Mouse (Mus musculus) kidney, adult 18-20 months (tissue): ENCODE results near the gene Rpl41.
A peak's percentile ranks its signal among the peaks of the same experiment; 100 is the strongest.
"Not testable (repeated sequence)": the region's sequence is repeated elsewhere in the genome, so short reads cannot be mapped to it uniquely, and the experiment has no call there.

Source experiments
- DNase-seq: peaks from one replicate; pipeline ENCODE4 v3.0.0; 2021

Gene Rpl41

DNA sequence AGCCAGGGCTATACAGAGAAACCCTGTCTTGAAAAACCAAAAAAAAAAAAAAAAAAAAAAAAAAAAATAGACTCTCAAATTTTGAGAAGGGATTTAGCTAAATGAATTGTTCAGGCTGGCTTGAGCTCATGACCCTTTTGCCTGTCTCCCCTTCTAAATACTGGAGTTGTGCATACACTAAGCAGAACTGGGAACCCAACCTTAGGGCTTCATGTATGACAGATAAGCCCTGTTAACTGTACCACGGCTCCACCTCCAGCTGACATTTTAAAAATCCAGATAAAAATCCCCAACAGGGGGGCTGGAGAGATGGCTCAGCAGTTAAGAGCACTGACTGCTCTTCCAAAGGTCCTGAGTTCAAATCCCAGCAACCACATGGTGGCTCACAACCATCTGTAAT lies 6.5 kb upstream of the Rpl41 start:
- DNase-seq: not testable (repeated sequence)

DNA sequence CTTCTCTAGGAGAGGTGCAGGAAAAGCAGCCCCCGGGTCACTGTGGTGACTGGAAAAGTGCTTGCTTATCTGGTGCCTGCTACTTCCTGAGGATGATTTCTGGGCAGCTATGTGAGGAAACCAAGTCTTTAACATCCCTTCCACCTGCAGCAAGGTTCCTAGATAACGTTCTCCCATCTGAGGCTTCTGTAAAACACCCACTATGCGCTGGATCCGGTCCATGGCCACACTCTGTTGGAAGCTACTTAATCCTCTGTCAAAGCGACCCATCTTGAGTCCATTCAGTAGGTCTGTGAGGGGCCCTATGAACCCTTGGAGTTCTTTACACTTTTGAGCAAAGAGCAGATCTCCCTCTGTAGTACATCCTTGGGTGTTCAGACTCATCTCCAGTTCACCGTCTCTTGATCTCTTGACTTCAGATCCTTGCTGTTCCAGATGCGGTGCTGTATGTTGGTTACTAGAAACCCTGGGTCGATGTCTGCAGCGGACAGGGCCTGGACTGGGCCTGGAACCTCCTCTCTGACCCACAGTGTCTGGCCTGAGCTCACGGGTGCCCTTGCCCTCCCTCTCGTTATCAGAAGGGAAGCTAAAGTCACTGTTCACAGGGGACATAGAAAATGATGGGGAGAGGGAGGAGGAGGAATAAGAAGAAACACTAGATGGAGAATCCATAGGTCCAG lies 1.2 kb upstream of the Rpl41 start:
- DNase-seq: not testable (repeated sequence)

DNA sequence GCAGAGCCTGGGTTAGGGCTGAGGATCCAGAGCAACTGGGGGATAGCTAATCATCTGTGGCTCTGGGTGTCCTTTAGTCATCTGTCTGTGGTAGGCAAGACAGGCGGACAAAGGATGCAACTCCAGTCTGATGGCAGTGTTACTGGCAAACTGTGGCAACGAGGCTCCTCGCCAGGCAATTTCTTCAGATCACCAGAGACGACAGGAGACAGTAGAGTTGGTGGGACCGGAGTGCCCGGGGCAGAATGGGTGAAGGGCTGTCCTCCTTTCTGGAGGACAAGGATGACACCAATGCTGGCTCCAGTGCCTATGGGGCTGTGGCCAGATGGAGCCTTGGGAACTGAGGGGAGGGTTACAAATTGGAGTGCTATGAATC lies 565 bp upstream of the Rpl41 start:
- not testable (repeated sequence) for DNase-seq

DNA sequence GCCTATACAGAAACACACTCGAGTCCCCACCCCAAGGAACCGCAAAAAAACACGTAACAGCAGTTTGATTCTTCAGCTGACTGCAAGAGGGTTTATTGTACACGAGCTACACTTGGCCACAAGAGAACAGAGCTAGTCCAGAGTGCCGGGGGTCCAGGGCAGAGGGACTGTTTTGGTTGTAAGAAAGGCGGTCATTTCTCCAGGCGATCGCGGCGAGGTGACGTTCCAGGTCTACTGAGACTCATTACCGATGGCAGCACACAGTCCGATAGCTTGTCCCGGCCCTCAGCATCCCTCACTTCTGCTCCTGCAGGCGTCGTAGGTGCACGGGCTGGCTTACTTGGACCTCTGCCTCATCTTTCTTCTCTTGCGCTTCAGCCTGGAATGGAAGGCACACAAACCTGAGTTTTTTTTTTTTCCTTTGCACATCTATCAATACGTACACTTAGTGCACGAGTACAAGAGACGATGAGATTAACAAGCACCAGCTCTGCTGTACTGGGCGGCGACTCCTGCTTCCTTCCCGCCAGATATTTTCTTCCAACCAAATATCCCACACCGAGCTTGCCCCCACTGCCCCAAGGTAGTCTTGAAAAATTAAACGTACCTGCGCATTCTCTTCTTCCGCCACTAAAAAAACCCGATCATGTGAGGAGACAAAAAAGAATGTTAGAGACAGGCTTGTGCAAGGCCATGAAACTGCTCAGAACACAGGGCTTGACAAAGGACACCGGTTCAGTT lies 884 bp downstream of the Rpl41 start:
- DNase-seq: not testable (repeated sequence)

DNA sequence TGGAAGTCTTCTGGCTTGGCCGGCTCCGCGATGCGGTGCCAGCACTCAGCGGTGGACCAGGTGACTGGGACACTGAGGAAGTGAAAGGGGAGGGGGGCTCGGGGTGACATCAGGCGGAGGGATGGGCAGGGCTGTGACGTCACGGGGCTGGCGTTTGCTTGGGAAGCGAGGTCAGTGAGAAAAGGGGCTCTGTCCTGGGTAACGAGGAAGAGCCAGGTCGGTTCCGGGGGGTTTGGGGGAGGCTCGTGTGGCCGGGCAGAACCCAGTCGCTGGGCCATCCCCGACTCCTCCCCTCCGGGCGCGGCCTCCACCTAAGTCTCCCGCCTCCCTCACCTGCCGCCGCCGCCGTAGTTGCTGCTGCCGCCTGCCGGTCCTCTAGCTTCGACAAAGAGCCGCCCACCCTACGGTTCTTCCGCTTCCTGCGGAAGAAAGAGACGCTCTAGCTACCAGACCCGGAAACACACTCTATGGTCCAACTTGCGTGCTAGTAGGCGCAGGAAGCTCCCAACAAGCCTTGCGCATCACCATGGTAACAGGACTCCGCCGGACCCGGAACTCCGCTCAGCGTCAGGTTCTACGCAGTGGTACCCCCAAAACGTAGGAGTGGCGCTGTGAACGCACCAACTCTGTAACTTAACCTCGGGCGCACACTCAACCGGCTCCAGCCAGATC lies 1.6 kb downstream of the Rpl41 start, which contains the start of gene Zc3h10:
Gene Zc3h10, minus strand, starts transcription at position 414 of the 672 bp plus-strand sequence.
- DNase-seq: peak; percentile 93

DNA sequence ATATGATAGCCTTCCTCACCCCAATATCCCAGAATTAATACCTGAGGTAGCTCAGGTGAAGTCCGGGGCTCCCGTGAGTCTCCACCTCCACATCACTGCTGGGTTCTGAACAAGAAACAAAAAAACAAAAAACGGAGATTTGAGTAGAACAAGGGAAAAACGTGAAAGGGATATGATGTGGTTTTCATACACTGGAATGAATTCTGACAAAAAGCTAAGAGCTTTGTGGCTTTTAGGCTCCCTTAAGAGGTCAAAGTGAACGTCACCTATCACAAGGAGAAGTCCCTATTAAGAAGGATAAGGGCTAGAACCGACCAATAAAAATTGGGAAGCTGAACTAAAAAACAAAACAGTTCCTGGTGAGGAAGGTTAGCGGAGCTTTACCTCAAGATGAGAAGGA lies 2.3 kb downstream of the Rpl41 start:
- DNase-seq: no peak

DNA sequence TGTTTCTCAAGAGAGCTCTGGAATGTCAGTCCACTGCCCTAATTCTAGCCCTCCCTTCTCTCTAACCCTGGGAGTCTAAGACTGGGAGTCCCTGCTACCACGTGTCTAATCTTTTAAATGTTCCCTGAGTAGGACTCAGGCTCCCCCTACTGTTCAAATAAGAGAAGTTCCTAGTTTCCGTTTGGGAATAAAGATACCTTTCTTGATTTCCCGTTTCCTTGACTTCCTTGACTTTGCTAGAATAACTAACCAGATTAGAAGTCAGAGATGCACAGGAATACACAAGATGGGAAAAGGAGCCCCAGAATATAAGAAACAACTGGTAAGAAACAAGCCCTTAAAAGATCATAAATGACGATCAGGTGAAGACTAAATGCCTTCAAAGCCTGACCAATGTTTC lies 2.7 kb downstream of the Rpl41 start:
- no peak for DNase-seq

DNA sequence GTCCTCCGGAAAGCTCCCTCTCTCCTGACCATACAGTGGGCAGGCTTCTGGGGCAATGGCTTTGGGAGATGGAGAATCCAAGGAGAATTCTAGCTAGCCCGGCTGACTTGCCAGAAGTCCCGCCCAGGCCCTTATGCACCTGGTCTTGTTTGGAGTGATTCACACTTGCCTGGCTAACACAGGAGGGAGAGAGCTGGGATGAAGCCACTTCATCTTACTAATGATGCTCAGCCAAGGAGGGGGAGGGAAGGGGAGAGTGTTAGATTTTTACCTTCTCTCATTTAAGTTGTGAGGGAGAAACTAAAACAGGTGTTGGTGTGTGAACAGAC lies 3.6 kb downstream of the Rpl41 start:
- no peak for DNase-seq

DNA sequence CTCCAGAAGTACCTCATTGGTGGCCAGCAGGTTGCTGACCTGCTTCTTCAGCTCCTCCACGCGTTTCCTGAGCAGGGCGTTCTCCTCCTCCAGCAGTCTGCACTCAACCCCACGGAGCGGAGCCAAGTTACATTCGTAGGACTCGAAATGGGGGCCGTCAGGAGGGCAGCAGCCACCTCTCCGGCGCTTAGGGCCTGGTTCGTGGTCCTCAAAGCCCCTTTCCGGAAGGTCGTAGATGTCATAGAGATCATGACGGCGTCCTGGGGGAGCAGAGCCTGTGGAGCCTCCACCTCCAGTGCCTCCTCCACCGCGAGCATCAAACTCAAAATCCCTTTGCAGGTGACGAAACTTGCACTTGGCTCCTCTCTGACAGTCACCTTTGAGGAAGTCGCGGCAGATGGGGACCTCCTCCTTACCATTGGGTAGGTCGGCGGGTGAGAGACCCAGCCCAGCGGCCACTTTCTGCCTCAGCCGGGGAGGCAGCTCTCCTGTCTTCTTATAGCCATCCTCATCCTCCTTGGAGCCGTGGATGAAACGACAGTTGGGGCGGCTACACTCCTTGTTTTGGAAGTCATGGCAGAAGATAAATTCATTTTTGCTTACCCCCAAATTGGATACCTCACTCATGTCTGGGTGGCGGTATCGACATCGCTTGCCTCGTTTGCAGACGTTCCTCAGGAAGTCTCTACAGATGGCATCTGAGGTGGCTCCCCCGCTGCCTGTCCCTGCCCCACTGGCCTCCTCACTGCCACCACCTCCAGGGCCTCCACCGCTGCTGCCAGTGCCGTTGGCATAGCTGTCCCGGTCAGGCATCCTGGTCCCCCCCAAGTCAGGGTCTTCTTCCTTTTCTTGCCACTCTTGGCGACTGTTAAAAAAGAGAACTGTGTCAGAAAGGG lies 4.2 kb downstream of the Rpl41 start:
- DNase-seq: no peak

DNA sequence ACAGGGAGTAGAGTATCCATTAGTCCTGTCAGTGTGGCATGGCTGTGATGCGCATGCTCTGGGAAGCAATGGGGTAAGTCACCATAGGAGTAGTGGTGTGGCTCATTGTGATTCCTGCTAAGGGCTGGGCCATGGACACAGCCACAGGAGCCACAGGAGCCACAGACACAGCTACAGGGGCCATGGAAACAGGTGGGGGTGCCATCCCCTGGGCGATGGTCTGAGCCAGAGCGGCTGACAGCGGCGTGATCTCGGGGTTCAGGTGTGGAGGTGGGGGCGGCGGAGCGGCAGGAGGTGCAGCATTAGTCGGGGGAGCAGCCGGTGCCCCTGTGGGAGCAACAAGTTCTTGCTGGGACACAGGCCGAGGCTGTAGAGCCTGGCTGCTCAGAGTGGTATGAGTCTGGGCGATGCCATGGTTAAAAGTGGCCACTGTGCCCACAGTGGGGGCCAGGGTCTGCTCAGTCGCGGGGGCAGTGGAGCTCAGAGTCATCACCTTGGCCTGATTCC lies 4.9 kb downstream of the Rpl41 start:
- DNase-seq: no peak

DNA sequence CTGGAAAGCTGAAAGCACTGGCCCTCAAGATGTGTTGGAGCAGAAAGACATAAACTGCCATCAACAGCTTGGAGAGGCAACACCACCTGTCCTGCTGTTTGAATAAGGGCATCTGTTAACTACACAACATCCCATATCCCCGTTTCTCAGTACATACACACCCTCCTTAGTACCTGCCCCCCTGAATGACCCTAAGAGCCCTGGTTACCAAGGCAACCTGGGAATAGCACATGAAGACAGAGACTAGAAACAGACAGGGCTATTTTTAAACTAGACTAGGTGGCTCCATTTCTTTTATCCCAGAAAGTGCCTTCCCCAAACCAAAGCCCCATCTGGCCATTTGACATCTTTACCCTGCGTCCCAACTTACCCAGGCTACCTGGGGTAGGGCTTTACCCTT lies 6.0 kb downstream of the Rpl41 start:
- DNase-seq: no peak

DNA sequence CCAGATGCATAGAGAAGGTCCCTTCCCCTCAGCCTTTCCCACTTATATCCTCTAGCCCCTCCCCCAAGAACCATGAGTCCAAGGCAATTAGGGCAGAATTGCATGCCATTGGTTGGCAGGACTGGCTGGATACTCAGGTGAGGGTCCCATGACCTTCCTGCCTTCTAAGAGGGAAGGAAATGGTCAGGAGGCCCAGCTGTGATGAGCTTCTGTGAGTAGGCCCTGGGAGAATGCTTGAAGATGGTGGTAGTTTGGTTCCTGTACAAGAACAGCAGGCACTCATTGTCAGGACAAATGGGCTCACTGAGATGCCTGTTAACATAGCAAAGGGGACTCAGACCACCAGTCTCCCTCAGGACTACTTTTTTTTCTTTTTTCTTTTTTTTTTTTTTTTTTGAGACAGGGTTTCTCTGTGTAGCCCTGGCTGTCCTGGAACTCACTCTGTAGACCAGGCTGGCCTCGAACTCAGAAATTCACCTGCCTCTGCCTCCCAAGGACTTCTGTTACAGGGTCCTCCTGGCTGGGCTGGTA lies 10.7 kb downstream of the Rpl41 start:
- no peak for DNase-seq

DNA sequence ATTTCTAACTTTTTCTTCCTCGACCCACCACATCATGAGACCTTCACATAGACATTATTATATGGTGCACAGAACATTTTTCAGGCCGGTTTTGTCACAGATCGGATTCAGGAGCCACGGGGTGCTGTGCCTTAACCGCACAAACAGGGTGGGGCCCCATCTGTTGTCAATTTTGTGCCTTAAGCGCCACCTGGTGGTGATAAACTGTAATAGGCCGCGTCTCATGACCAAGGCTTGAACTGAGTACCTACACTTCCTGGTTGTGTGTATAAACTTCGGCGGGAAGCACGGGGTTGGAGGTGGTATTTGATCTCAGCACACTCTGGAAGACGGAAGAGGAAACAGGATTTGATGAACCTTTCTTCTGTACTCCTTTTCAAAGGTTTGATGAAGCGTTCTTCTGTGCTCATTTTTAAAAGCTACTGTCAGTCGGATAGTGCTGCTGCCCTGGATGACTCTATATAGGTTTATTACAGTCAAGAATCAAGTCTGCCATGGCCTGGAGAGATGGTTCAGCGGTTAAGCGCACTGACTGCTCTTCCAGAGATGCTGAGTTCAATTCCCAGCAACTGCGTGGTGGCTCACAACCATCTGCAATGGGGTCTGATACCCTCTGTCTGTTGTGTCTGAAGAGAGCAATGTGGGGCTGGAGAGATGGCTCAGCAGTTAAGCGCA lies 12.7 kb downstream of the Rpl41 start:
- peak; percentile 92 for DNase-seq

DNA sequence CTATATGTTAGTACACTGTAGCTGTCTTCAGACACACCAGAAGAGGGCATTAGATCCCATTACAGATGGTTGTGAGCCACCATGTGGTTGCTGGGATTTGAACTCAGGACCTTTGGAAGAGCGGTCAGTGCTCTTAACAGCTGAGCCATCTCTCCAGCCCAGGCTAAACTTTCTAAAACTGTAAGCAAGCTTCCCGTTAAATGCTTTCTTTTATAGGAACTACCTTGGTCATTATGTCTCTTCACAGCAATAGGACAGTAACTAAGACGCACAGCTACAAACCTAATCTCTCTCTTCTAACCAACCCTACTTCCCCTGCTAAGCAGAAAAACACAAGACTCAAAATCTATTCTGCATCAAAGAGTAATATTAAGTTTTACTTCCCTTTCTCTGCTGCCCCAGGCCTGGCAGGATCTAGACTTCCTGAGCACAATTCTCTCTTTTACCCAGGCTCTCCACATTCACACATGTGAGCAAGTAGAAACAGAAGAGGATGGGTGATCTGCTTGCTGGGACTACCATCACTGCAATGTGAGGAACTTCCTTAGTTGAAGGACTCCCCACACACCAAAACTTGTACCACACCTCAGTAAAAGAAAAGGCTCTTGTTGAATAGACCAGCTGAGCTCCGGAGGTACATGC lies 13.4 kb downstream of the Rpl41 start:
- DNase-seq: no peak

DNA sequence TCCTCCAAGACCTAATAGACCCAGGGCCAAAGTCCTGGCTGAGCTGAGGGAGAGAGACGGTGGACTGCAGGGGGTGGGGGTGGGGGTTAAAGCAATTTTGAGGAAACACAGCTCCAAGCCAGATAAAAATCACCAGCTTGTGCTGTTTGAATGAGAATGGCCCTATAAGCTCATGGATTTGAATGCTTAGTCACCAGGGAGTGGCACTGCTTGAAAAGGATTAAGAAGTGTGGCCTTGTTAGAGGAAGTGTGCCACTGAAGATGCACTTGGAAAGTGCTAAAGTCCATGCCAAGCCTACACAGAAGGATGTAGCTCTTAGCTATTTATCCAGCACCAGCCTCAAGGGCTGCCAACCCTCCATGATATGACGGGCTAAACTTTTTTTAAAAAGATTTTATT lies 13.9 kb downstream of the Rpl41 start:
- no peak for DNase-seq

DNA sequence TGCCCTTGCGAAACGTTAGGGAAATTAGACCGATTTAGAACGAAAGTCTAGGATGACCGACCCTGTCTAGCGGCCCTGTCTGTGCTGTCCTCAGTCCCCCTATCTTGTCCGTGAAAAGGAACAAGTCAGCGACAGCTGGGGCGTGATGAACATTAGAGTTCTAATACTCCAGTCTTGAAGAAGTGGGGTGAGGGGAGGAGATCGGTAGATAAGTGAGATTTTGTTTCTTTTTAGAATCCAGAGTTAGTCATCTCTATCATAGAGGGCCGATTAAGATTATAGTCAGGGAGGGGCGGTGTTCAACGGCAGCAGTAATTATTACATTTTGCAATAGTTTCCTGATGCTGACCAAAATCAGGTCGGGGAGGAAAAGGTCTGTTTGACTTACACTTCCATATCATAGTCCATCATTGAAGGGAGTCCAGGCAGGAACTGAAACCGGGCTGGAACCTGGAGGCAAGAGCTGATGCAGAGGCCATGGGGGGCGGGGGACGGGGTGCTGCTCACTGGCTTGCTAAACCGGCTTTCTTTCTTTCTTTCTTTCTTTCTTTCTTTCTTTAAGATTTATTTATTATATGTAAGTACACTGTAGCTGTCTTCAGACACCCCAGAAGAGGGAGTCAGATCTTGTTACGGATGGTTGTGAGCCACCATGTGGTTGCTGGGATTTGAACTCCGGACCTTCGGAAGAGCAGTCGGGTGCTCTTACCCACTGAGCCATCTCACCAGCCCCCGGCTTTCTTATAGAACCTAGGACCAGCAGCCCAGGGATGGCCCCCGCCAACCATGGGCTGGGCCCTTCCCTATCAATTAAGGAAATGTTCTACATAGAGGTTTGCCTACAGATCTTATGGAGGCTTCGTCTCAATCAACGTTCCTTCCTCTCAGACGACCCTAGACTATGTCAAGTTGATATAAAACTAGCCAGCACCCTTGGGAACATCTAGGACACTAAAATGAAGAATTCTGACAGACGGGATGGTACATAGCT lies 22.4 kb downstream of the Rpl41 start:
- no peak for DNase-seq

DNA sequence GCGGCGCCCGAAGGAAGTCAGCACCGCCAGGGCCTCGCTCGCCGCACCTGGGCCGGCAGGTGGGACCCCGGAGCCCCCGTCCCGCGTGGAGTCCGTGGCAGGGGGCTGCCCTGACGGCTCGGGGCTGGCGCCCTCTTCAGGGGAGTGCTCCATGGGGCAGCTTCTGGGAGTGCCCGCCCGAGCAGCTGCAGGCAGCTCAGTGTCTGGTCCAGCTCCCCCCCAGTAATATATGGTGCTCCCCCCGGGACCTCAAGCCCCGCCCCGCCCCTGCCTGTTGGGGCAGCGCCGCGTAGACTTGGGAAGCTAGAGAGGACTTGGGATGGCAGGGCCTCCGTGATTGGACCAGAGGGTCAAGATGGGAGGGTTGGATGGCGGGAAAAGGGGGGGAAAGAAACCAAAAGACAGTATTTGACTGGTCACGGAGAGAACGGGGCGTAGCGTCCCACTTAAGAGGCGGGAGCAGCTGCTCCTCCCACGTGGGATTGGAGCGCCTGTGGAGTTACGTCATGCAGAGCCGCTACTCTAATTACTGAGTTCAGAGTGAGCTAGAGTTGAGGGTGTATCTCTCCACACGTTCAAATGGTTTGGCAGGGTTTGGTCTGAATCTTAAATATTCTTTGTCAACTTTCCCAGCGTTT lies 23.3 kb downstream of the Rpl41 start, which contains the start of gene Esyt1:
Gene Esyt1, minus strand, starts transcription at position 201 of the 638 bp plus-strand sequence.
- DNase-seq: peak; percentile 90

DNA sequence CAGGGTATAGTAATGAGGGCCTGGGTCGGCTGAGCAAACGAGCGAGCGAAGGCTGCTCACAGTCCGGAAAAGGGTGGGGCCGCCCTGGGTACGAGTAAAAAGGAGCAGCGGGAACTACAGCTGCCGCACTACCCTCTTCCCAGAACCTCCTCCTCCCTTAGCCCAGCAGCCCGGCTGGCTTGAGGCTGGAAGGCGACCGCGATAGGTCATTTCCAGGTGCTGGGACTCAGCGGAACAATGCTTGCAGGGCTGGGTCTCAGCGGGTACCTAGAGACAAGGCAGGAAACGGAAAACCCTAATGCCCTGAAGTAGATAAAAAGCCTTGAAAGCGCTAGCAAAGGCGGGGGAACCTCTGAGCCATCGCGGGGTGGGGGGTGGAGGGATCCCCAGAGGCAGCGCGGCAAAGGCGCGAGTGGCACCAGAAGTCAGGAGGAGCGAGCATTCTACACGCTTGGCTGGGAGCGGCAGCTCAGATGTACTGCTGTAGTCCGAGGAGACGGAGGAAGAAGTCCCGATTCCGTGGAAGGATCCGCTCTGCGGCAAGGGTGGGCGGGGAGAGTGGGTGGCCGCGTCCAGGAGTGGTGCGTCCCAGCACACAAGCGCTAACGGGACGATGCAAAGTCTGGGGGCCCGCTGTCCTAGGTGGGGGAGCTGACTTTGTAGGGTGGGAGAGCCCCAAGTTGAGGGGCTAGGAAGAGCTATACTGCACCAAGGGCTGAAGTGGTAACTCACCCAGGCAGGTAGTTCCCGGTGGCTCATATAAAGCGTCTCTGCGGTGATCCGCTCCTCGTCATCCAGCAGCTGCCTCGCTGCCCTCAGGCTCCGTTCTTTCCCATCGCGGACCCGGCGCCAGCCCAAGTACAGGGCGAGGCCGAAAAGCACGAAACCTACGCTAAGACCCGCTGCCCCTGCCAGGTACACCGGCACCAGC lies 24.1 kb downstream of the Rpl41 start:
- peak; percentile 55 for DNase-seq
